Mouse (Mus musculus) E14TG2a.4 (cell line): ENCODE results near the gene Tent2.
"Not testable (repeated sequence)": the region's sequence is repeated elsewhere in the genome, so short reads cannot be mapped to it uniquely, and the experiment has no call there.

Experiments
- H3K27me3 ChIP-seq: 2 replicates; pipeline ENCODE4 v1.6.1; 2014; ENCODE audit warnings: low read length, control low read depth; ENCODE audit not compliant: insufficient read depth
- H3K36me3 ChIP-seq: 2 replicates; pipeline ENCODE4 v1.6.1; 2014; ENCODE audit warnings: low read length, control low read depth; ENCODE audit not compliant: insufficient read depth
- H3K4me1 ChIP-seq: replicated peaks from 2 replicates; pipeline ENCODE4 v1.6.1; 2014; ENCODE audit warnings: low read depth, low read length, control low read depth
- H3K4me3 ChIP-seq: replicated peaks from 2 replicates; pipeline ENCODE4 v1.5.1; 2014; ENCODE audit warnings: mild to moderate bottlenecking, low read length
- H3K9me3 ChIP-seq: 2 replicates; pipeline ENCODE4 v1.6.1; 2014; ENCODE audit warnings: low read length, control low read depth
- CTCF ChIP-seq: conservative IDR thresholded peaks from 2 replicates; pipeline ENCODE4 v1.5.1; 2014; ENCODE audit warnings: low read length
- NANOG ChIP-seq: IDR thresholded peaks from 2 replicates; pipeline ENCODE4 v1.6.1; 2014; ENCODE audit warnings: borderline replicate concordance, low read length, mixed read lengths
- POU5F1 ChIP-seq: IDR thresholded peaks from 2 replicates; pipeline ENCODE4 v1.6.1; 2014; ENCODE audit warnings: low read length, borderline replicate concordance

Tent2 gene

DNA sequence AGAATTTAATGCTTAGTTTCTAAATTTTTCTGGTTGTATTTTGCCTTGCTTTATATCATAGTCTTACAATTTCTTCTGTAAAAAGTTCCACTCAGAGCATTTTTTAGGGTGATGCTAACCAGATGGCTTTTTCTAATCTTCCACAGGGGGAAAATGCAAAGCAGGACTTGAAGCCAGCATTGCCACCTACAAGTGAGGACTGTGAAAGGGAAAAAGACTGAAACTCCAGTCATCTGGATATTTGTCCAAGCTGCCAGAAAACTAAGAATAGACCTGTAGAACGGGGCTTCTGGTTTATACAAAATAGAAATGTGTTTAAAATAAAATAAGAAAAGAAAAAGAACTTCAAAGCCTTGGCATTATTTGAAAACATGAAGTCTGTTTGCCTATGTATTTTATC, 19.6 kb upstream of the Tent2 start:
- no peaks in the 10 kb centered on the region for H3K4me1 ChIP-seq
- no peaks in the 10 kb centered on the region for H3K27me3 ChIP-seq
- TF ChIP-seq NANOG (no peak), CTCF (no peak), POU5F1 (no peak)
- H3K4me3 ChIP-seq, result no peak overlapping the region
- no peaks in the 10 kb centered on the region for H3K36me3 ChIP-seq
- H3K9me3 ChIP-seq, result peaks cover 27% of the 10 kb centered on the region

GRCm38 (mm10) chr13:93192646-93193026, 451 bp upstream of the Tent2 start:
- TF ChIP-seq POU5F1, result no peak
- no peak for TF ChIP-seq NANOG
- no peak for TF ChIP-seq CTCF
- no peaks in the 10 kb centered on the region for H3K9me3 ChIP-seq
- H3K4me1 ChIP-seq, result peaks cover 32% of the 10 kb centered on the region
- no peaks in the 10 kb centered on the region for H3K36me3 ChIP-seq
- no peaks in the 10 kb centered on the region for H3K27me3 ChIP-seq
- peak overlapping the region; percentile 93 for H3K4me3 ChIP-seq

DNA sequence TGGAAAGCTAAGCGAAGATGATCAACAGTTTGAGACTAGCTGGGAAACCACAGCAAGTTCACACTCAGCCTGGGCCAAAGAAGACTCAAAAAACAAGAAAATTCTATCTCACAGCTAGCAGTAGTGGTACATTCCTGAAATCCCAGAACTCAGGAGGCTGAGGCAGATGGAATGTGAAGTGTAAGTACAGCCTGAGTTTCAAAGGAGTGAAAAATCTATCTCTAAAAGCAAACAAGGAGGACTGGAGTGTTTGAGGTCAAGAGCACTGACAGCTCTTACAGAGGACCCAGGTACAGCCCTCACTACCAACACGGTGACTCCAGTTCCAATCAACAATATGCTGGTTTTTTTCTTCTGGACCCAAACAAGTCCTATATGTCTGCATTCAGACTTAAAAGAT, 2.8 kb downstream of the Tent2 start:
- H3K36me3 ChIP-seq, result peaks cover 11% of the 10 kb centered on the region
- no peak for TF ChIP-seq NANOG
- TF ChIP-seq POU5F1, result no peak
- no peak for TF ChIP-seq CTCF
- H3K4me1 ChIP-seq, result peaks cover 34% of the 10 kb centered on the region
- no peak overlapping the region for H3K4me3 ChIP-seq
- H3K27me3 ChIP-seq, result no peaks in the 10 kb centered on the region
- no peaks in the 10 kb centered on the region for H3K9me3 ChIP-seq

DNA sequence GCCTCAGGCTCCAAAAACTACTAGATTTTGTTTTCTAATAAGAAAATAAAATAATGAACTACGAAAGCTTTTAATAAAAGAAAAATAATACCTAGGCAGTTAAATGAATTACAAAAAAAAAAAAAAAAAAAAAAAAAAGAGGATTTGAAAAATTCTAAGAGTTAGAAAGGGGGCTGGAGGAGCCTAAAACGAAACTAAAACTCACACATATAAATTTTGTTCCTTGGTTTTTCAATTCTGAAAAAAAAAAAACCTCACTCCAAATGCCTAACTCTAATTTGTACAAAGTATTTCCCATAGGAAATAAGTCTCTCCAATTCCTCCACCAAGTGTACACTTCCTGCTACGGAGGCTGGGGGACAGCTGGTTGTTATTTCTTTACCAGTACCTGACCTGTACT, 3.4 kb downstream of the Tent2 start:
- Histone ChIP-seq H3K27me3 (no peaks in the 10 kb centered on the region), H3K4me1 (peaks cover 34% of the 10 kb centered on the region), H3K36me3 (peaks cover 18% of the 10 kb centered on the region), H3K9me3 (no peaks in the 10 kb centered on the region), H3K4me3 (no peak overlapping the region)
- TF ChIP-seq POU5F1 (no peak), CTCF (no peak), NANOG (no peak)

- not testable (repeated sequence) for H3K4me3 ChIP-seq, H3K27me3 ChIP-seq, H3K9me3 ChIP-seq
- Histone ChIP-seq H3K36me3 (peaks cover 28% of the 10 kb centered on the region), H3K4me1 (peaks cover 34% of the 10 kb centered on the region)
Measured at GRCm38 (mm10) chr13:93187792-93188191, 4.4 kb downstream of the Tent2 start.

DNA sequence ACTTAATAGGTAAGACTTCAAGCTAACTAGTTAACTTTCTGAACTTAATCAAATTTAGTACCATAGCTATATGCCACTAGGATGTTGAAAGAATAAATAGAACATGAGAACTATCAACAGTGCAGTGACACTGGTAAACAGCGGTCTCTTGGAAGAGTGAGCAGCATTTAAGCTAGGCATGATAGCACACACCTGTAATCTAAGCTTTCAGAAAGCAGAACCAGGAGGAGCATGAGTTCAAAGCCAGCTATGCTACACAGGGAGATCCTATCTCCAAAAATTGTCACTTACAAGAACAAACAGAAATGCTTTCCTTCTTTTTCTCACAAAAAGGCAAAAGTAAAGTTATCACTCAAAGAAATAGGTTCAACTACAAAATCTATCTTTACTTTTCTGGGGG, 11.8 kb downstream of the Tent2 start:
- H3K27me3 ChIP-seq, result no peaks in the 10 kb centered on the region
- TF ChIP-seq POU5F1 (no peak), CTCF (no peak), NANOG (no peak)
- H3K9me3 ChIP-seq, result no peaks in the 10 kb centered on the region
- H3K36me3 ChIP-seq, result peaks cover 55% of the 10 kb centered on the region
- H3K4me3 ChIP-seq, result no peak overlapping the region
- H3K4me1 ChIP-seq, result no peaks in the 10 kb centered on the region

GRCm38 (mm10) chr13:93179522-93179921, 12.7 kb downstream of the Tent2 start:
- Histone ChIP-seq H3K27me3 (no peaks in the 10 kb centered on the region), H3K9me3 (no peaks in the 10 kb centered on the region), H3K4me3 (no peak overlapping the region), H3K36me3 (peaks cover 54% of the 10 kb centered on the region), H3K4me1 (no peaks in the 10 kb centered on the region)
- no peak for TF ChIP-seq CTCF
- no peak for TF ChIP-seq NANOG
- TF ChIP-seq POU5F1, result no peak

- H3K9me3 ChIP-seq, result no peaks in the 10 kb centered on the region
- TF ChIP-seq NANOG (no peak), POU5F1 (no peak), CTCF (no peak)
- no peak overlapping the region for H3K4me3 ChIP-seq
- H3K27me3 ChIP-seq, result no peaks in the 10 kb centered on the region
- no peaks in the 10 kb centered on the region for H3K4me1 ChIP-seq
- peaks cover 47% of the 10 kb centered on the region for H3K36me3 ChIP-seq
Measured at GRCm38 (mm10) chr13:93177571-93177970, 14.6 kb downstream of the Tent2 start.

GRCm38 (mm10) chr13:93163303-93163702, 28.9 kb downstream of the Tent2 start:
- Histone ChIP-seq H3K27me3 (no peaks in the 10 kb centered on the region), H3K9me3 (no peaks in the 10 kb centered on the region), H3K36me3 (peaks cover 47% of the 10 kb centered on the region), H3K4me3 (no peak overlapping the region), H3K4me1 (peaks cover 3% of the 10 kb centered on the region; the same call in 1 of the 2 replicates)
- TF ChIP-seq POU5F1, result no peak
- no peak for TF ChIP-seq CTCF
- TF ChIP-seq NANOG, result no peak
